Mouse (Mus musculus) c-Kit-positive CD71-positive TER-119-positive erythroid progenitor cells, embryonic 14.5 days (primary cell): Measurements from ENCODE around the gene Tab2.
"Not testable (repeated sequence)": the region's sequence is repeated elsewhere in the genome, so short reads cannot be mapped to it uniquely, and the experiment has no call there.

Experiments
- DNase-seq: peaks from one replicate; pipeline ENCODE4 v3.0.0-alpha.2; 2013; ENCODE audit warnings: low spot score

The Tab2 gene

DNA sequence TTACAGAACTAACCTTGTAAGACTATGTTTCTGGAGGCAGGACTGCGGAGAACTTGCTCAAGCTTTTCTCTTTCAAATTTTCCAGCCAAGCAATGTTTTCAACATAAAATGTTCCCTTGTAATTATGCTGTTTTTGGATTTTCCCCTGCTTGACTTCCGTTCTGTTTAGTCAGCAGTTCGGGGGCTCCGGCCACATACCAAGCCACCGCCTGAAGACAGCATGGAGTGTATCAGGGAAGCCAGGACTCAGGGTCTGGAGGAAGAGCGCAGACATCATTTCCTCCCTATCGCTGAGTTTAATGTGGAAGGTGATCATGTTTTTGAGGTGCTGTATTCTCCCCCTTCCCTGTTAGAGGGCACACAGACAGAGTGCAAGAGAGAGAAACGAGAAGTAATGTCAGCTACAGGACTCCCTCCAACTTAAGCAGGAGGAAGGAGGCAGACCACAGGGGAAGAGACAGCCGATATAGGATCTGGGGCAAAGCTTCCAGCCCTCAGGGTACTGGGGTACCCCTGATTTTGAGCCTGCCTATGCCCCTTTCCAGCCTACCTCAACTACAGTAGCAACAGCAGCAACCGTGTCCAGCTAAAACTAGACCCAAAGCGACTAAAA is 67.7 kb downstream of the Tab2 start:
- no peak for DNase-seq

GRCm38 (mm10) chr10:7883524-7883923 is 72.5 kb downstream of the Tab2 start:
- peak; percentile 65 for DNase-seq

- no peak for DNase-seq
Observed at GRCm38 (mm10) chr10:7881971-7882370, 74.1 kb downstream of the Tab2 start.

GRCm38 (mm10) chr10:7880283-7880682 is 75.7 kb downstream of the Tab2 start:
- not testable (repeated sequence) for DNase-seq

DNA sequence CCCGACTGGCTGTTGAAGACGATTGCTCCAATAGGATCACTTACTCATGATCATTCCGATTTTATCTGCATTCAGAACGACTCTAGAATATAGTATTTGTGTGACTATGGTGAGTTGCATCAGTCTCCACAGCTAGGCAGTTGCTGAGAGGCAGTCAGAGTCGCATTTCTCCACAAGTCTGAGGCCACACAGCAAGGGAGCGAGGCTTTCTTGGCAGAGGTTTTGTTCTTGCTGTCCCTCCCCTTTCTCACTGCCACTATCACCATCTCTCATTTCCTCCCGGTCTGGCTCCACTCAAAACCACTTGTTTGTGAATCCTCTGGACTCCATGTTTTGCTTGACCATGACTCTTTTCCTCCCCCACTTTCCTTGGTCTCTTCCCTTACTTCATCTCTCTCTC is 81.8 kb downstream of the Tab2 start:
- no peak for DNase-seq

DNA sequence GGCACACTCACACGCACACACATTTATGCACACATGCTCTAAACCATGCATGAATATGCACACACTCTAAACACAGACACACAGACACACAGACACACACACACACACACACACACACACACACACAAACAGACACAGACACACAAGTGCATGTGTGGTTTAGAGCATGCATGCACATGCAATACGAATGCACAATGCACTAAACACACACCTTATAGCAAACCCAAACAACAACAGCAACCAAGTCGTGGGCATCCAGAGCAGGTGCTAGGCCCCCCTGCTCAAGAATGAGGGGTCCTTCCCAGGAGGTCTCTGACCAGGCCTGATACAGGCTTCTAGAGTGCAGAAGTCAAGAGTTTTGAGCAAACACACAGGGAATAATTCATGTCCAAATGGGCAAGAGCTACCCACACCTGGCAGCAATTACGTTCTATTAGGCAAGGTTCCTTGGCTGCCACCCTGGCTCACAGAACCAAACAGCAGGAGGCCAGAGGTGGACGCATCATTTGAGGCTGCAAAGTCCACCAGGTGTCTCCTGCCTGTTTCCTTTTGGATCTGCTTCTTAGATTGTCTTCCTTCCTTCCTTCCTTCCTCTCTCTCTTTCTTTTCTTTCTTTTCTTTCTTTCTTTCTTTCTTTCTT is 84.5 kb downstream of the Tab2 start:
- DNase-seq, result no peak

DNA sequence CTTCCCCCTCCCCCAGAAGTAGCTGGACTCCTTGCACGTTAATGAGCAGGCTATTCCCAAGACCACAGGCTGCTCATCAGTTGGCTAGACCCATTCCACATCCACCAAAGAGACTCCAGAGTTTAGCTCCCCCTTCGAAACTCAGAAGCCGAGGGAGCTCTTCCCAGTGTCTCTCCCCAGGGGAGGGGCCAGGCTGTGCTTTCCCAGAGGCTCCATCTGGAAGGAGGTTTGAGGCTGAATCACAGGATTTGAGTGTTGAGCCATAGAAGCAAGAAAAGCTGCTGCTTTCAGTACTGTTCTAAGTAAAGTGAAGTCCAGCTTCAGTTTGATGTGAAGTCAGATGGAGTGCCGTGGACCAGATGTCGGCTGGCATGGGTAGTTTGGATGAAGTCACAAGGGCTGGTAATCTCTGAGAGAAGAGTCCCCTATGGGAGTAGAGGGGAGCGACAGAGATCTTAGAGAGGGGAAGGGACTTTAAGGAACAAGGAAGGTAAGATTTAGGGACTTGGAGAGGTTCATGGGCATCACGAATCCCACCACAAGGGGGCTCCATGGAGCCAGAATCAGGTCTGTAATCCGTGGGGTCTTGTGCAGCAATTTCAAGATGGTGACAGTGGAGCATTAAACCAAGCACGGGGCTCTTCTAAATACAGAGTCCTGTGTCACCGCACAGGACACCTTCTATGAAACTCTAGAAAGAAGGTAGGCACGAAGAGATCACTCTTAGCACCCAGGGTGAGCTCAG is 85.3 kb downstream of the Tab2 start:
- peak; percentile 23 for DNase-seq

GRCm38 (mm10) chr10:7869746-7870145 is 86.3 kb downstream of the Tab2 start:
- DNase-seq, result no peak

- DNase-seq, result no peak
Observed at GRCm38 (mm10) chr10:7867666-7868030, 88.4 kb downstream of the Tab2 start.

DNA sequence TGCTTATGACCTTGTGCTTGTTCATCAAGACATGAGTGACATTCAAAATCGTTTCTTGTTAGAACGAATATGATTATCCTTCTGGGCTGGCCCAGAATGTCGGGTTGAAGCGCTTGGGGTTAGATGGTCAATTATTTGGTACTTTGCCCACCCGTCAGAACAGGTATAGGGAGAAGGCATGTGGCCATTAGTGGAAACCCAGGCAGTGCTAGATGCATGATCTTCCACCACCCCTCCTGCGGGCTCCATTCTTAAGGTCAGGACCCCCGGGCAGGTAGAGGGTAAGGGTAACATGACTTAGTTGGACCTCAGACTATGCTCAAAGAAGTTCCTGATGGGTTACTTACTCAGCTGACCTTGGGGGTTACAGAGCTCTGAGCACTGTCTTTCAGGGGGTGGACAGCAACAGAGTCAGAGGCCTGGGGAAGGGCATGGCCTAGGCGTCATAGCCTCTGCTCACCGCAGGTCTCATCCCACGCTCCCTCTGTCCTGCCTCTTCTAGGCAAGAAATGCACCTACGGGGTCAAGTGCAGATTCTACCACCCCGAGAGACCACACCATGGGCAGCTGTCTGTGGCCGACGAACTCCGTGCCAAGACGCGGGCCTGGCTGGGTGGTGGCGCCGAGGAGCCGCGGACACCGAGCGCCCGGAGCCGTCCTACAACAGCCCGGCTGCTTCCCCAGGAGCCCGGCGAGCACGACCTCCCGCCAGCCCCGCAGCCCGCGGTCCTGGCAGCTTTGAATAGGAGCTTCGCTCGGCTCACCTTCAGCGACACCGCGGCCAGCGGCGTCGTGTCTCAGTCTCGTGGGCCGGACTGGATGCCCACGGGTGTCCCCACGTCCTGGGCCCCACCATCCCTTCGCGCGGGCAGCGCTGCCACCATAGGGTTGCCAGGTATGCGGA is 89.0 kb downstream of the Tab2 start:
- no peak for DNase-seq

DNA sequence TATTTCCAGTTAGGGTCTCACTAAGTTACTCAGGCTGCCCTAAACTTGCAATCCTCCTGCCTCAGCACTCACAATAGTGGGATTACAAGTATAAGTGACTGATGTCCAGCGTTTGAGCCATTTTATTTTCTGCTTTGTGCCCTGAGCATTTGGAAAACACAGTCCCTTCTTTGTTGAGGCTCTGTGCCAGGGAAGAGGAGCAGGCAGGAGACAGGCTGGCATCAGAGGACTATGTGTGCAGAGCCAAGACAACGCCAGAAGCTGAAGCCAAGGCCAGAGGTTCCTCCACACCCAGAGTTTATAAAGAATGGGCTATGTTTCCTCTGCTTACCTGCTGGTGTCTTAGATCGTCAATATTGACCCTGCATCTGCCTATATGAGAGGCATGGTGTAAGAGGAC is 91.2 kb downstream of the Tab2 start:
- DNase-seq, result no peak

DNA sequence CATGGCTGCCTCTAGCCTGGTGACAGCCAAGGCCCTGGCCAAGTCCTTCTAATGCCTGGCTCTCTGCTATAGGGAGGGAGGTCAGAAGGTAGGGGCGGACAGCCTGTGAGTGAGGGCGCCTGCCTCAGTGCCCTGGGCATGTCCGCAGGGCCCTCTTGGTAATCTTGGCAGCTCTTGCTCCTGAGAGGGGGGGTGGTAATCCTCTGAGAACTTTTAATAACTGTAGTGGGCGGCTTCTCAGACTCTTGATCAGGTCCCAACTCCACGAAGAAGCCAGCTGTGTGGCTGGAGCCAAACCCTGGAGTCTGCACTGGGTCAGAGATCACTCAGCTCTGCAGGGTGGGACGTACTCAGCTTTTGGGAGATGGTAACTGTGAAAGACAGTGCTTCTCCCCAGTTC is 91.8 kb downstream of the Tab2 start:
- no peak for DNase-seq

DNA sequence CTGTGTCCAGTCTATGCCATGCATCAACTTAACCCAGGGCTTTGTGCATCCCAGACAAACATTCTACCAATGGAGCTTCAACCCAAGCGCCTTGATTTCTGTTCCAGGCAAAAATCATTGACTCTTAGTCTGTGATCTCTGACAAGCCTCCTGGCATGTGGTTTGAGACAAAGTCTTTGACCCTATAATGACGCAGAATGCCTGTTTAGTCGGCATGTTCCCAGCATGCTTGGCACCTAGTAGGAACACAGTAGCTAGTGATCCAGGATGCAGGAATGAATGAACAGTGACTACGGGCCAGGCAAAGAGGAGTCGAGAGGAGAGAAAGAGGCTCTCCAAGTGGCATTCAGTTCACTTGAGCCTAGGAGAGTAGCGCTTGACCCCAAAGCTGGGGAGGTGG is 92.6 kb downstream of the Tab2 start:
- no peak for DNase-seq

DNA sequence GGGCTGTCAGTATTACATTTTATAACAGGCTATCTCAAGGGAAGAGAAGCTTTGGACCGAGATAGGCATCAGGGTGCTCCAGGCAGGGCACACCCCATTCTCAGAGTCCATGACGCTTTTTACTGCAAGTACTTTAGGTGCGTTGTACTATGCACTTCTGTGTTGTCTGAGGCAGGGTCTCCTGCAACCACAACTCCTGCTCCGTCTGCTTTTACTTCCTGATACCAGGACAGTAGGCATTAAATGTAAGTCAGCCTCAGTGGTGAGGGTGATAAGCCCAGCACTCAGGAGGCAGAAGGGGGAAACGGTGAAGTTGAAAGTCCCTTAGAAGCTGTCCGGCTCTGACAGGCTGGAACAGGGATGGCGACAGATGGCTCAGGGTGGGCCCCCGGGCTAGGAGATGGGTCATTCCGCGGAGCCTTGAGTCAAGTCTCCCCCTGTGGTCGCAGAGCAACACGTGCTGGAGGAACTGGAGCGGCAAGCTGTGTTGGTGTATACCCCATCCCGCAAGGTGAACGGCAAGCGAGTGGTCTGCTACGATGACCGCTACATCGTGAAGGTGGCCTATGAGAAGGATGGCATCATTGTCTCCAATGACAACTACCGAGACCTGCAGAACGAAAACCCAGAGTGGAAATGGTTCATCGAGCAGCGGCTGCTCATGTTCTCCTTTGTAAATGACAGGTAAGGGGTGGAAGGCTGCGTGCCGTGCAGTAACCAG is 93.9 kb downstream of the Tab2 start:
- no peak for DNase-seq

- DNase-seq, result no peak
Observed at GRCm38 (mm10) chr10:7861259-7861936, 94.6 kb downstream of the Tab2 start.

DNA sequence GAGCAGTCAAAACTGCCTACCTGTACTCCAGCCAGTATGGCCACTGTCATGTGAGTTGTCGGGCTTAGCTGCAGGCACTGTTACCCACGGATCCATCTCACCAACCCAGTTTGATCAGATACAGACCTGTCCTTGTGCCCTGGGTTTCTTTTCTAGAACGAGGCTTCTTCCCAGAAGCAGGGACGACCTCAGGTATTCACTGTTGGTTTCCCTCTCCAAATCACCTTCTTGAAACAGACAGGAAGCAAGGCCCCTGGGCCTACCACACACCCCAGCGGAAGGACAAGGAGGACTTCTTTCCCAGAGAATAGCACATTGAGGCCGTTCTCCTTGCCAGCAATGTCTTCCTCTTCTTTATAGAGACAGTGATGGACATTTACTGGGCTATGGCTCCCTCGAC is 95.5 kb downstream of the Tab2 start:
- no peak for DNase-seq
